Mouse (Mus musculus) ES-Bruce4 (cell line): ENCODE results near the gene Slc39a11.

Source experiments
- EP300 ChIP-seq: IDR thresholded peaks from 2 replicates; pipeline ENCODE4 v1.6.1; 2011; ENCODE audit warnings: low read depth, low read length; ENCODE audit not compliant: insufficient read depth
- POLR2A ChIP-seq: IDR thresholded peaks from one replicate; pipeline ENCODE4 v1.8.1; 2011; ENCODE audit warnings: low read length; ENCODE audit not compliant: insufficient read depth

GRCm38 (mm10) chr11:113611664-113612611 is 37.9 kb downstream of the Slc39a11 start:
- TF ChIP-seq EP300 (no peak), POLR2A (no peak)
